Mouse (Mus musculus) heart, postnatal 0 days (tissue): ENCODE measurements at regions not wholly inside any gene's neighbourhood (a gene's known extent, or its start where the extent isn't known, plus 50 kb on each side); places are given as distances from the start of the nearest gene placed in this dataset.

Source experiments
- ATAC-seq: fragments of 200-750 bp; cut with Nextera tagmentation; 2 replicates; pipeline ENCODE4 v1.8.0; 2017; ENCODE audit warnings: low read depth, moderate number of reproducible peaks, moderate library complexity; ENCODE audit not compliant: insufficient read depth
- DNase-seq: peaks from one replicate; pipeline ENCODE4 v3.0.0-alpha.2; 2016; ENCODE audit warnings: low spot score
- H3K27ac ChIP-seq: fragments of 300-500 bp; sonication (generic); 2 replicates; pipeline ENCODE4 v1.5.1; 2014; ENCODE audit warnings: low read depth, mild to moderate bottlenecking
- H3K27me3 ChIP-seq: fragments of 300-500 bp; sonication (generic); 2 replicates; pipeline ENCODE4 v1.6.1; 2014; ENCODE audit warnings: low read length, mixed read lengths; ENCODE audit not compliant: control insufficient read depth, insufficient read depth
- H3K36me3 ChIP-seq: fragments of 300-500 bp; sonication (generic); replicated peaks from 2 replicates; pipeline ENCODE4 v1.6.1; 2014; ENCODE audit warnings: low read length, mixed read lengths; ENCODE audit not compliant: control insufficient read depth, insufficient read depth
- H3K4me1 ChIP-seq: fragments of 300-500 bp; sonication (generic); 2 replicates; pipeline ENCODE4 v1.6.1; 2014; ENCODE audit warnings: antibody characterized with exemption; ENCODE audit not compliant: control insufficient read depth, insufficient read depth
- H3K4me2 ChIP-seq: fragments of 300-500 bp; sonication (generic); 2 replicates; pipeline ENCODE4 v1.6.1; 2014; ENCODE audit warnings: low read depth, mild to moderate bottlenecking, low read length, moderate library complexity
- H3K4me3 ChIP-seq: fragments of 300-500 bp; sonication (generic); 2 replicates; pipeline ENCODE4 v1.5.1; 2014; ENCODE audit warnings: low read depth, low read length
- H3K9ac ChIP-seq: fragments of 300-500 bp; sonication (generic); replicated peaks from 2 replicates; pipeline ENCODE4 v1.6.1; 2014; ENCODE audit warnings: low read depth, low read length, mixed read lengths
- H3K9me3 ChIP-seq: fragments of 300-500 bp; sonication (generic); replicated peaks from 2 replicates; pipeline ENCODE4 v1.6.1; 2016; ENCODE audit warnings: low read length; ENCODE audit not compliant: control insufficient read depth
- CTCF ChIP-seq: IDR thresholded peaks from 2 replicates; pipeline ENCODE4 v1.5.1; 2016; ENCODE audit warnings: antibody characterized with exemption, control low read depth, low read depth
- EP300 ChIP-seq: IDR thresholded peaks from 2 replicates; pipeline ENCODE4 v1.6.1; 2016; ENCODE audit warnings: antibody characterized with exemption, low read depth
- WGBS: fragments of 180-500 bp; shearing (Covaris S2); extraction: QIAGEN DNeasy Blood & Tissue Kit; methylation state at CpG from one replicate; pipeline ENCODE4 v1.1.7; 2014; 5-methylcytosine and 5-hydroxymethylcytosine counted together

- no peak overlapping the region for H3K27ac ChIP-seq
- no peak for ATAC-seq
Measured at GRCm38 (mm10) chr1:32964957-32965356, 417.9 kb upstream of the Gm5415 start.

GRCm38 (mm10) chr1:32959316-32959715, 412.2 kb upstream of the Gm5415 start:
- H3K36me3 ChIP-seq = no peaks in the 10 kb centered on the region
- no peak overlapping the region for H3K4me3 ChIP-seq
- 69% methylated on average over 6 of the region's 6 CpGs for WGBS
- DNase-seq (no peak), ATAC-seq (no peak)
- no peaks in the 10 kb centered on the region for H3K27me3 ChIP-seq
- no peaks in the 10 kb centered on the region for H3K9me3 ChIP-seq
- TF ChIP-seq EP300 (no peak), CTCF (no peak)
- H3K4me2 ChIP-seq = no peak overlapping the region
- no peaks in the 10 kb centered on the region for H3K4me1 ChIP-seq
- no peak overlapping the region for H3K27ac ChIP-seq
- H3K9ac ChIP-seq = no peak overlapping the region

More at GRCm38 (mm10) chr1:32964957-32965356, 417.9 kb upstream of the Gm5415 start:
- DNase-seq = no peak
- H3K27me3 ChIP-seq = no peaks in the 10 kb centered on the region
- TF ChIP-seq EP300 (no peak), CTCF (peak; percentile 23; the same call in 1 of the 2 replicates)
- H3K4me2 ChIP-seq = no peak overlapping the region
- 49% methylated on average over 3 of the region's 3 CpGs for WGBS
- no peaks in the 10 kb centered on the region for H3K4me1 ChIP-seq
- H3K4me3 ChIP-seq = no peak overlapping the region
- no peak overlapping the region for H3K9ac ChIP-seq
- no peaks in the 10 kb centered on the region for H3K36me3 ChIP-seq
- H3K9me3 ChIP-seq = no peaks in the 10 kb centered on the region

GRCm38 (mm10) chr1:32946254-32946653, 399.2 kb upstream of the Gm5415 start:
- 63% methylated on average over 4 of the region's 4 CpGs for WGBS
- no peak for TF ChIP-seq CTCF
- TF ChIP-seq EP300 = no peak
- DNase-seq = no peak

GRCm38 (mm10) chr1:32930381-32930780, 383.3 kb upstream of the Gm5415 start:
- Histone ChIP-seq H3K36me3 (no peaks in the 10 kb centered on the region), H3K9ac (no peak overlapping the region), H3K4me1 (no peaks in the 10 kb centered on the region), H3K4me2 (no peak overlapping the region), H3K27ac (no peak overlapping the region), H3K4me3 (no peak overlapping the region), H3K9me3 (no peaks in the 10 kb centered on the region), H3K27me3 (no peaks in the 10 kb centered on the region)
- no peak for DNase-seq
- no peak for TF ChIP-seq CTCF
- no peak for TF ChIP-seq EP300
- 84% methylated on average over 3 of the region's 3 CpGs for WGBS
- no peak for ATAC-seq

More at GRCm38 (mm10) chr1:32946254-32946653, 399.2 kb upstream of the Gm5415 start:
- Histone ChIP-seq H3K4me2 (no peak overlapping the region), H3K4me1 (no peaks in the 10 kb centered on the region), H3K27ac (no peak overlapping the region), H3K27me3 (no peaks in the 10 kb centered on the region), H3K9me3 (no peaks in the 10 kb centered on the region), H3K9ac (no peak overlapping the region), H3K36me3 (no peaks in the 10 kb centered on the region), H3K4me3 (no peak overlapping the region)
- no peak for ATAC-seq

GRCm38 (mm10) chr1:32902437-32902836, 355.3 kb upstream of the Gm5415 start:
- no peaks in the 10 kb centered on the region for H3K4me1 ChIP-seq
- H3K9me3 ChIP-seq = no peaks in the 10 kb centered on the region
- TF ChIP-seq CTCF (no peak), EP300 (no peak)
- no peak overlapping the region for H3K4me3 ChIP-seq
- H3K27me3 ChIP-seq = no peaks in the 10 kb centered on the region
- no peaks in the 10 kb centered on the region for H3K36me3 ChIP-seq
- no peak for ATAC-seq
- H3K4me2 ChIP-seq = no peak overlapping the region
- DNase-seq = no peak
- no peak overlapping the region for H3K27ac ChIP-seq
- no peak overlapping the region for H3K9ac ChIP-seq

- ATAC-seq = no peak
- Histone ChIP-seq H3K4me3 (no peak overlapping the region), H3K27ac (no peak overlapping the region), H3K36me3 (no peaks in the 10 kb centered on the region), H3K9me3 (no peaks in the 10 kb centered on the region), H3K27me3 (no peaks in the 10 kb centered on the region), H3K9ac (no peak overlapping the region), H3K4me1 (no peaks in the 10 kb centered on the region), H3K4me2 (no peak overlapping the region)
- TF ChIP-seq CTCF = no peak
- no peak for TF ChIP-seq EP300
- DNase-seq = no peak
Measured at GRCm38 (mm10) chr1:32887728-32888127, 340.6 kb upstream of the Gm5415 start.
